Mouse (Mus musculus): ENCODE data around the gene Hnrnpa3.

The Hnrnpa3 gene

GRCm38 (mm10) chr2:75703375-75704181, 44.5 kb downstream of the Hnrnpa3 start:
- DNase-seq (ENCODE audit: low spot score in 2 of 2): peak; percentile 57 to 66

GRCm38 (mm10) chr2:75704234-75705161, 45.4 kb downstream of the Hnrnpa3 start, which contains the start of gene Nfe2l2:
Gene Nfe2l2 (minus strand): TSS chr2:75704641.
- peak; percentile 75 to 80 for DNase-seq (ENCODE audit: low spot score in 2 of 2)

GRCm38 (mm10) chr2:75705162-75705752, 46.2 kb downstream of the Hnrnpa3 start:
- no peak for DNase-seq (ENCODE audit: low spot score in 2 of 2)

- no peak for DNase-seq (ENCODE audit: low spot score in 2 of 2)
Observed at GRCm38 (mm10) chr2:75706435-75706834, 47.4 kb downstream of the Hnrnpa3 start.

GRCm38 (mm10) chr2:75707420-75707819, 48.4 kb downstream of the Hnrnpa3 start:
- DNase-seq (ENCODE audit: low spot score in 2 of 2): no peak

- DNase-seq (ENCODE audit: low spot score in 2 of 2): no peak
Observed at GRCm38 (mm10) chr2:75713083-75713482, 54.0 kb downstream of the Hnrnpa3 start.

GRCm38 (mm10) chr2:75714766-75715165, 55.7 kb downstream of the Hnrnpa3 start:
- DNase-seq (ENCODE audit: low spot score in 2 of 2): no peak

- no peak for DNase-seq (ENCODE audit: low spot score in 2 of 2)
Observed at GRCm38 (mm10) chr2:75716046-75717016, 57.3 kb downstream of the Hnrnpa3 start.
